Mouse (Mus musculus) limb, embryonic 15.5 days (tissue): ENCODE data around the gene Tmem203. TPM values are rescaled to one million over a fixed set of nuclear protein-coding genes. Genes with fewer than 3 reads are reported as not detected.
A peak's percentile ranks its signal among the peaks of the same experiment; 100 is the strongest.

ENCODE experiments used
- ATAC-seq: fragments of 200-750 bp; cut with Nextera tagmentation; 2 replicates; pipeline ENCODE4 v1.8.0; 2017; ENCODE audit warnings: low read depth, moderate TSS enrichment; ENCODE audit not compliant: insufficient number of reproducible peaks, low FRiP score, low TSS enrichment
- H3K27ac ChIP-seq: fragments of 300-500 bp; sonication (generic); 2 replicates; pipeline ENCODE4 v1.5.1; 2015; ENCODE audit warnings: moderate library complexity, mild to moderate bottlenecking, inconsistent platforms
- H3K27me3 ChIP-seq: fragments of 300-500 bp; sonication (generic); 2 replicates; pipeline ENCODE4 v1.6.1; 2015; ENCODE audit warnings: inconsistent platforms
- H3K36me3 ChIP-seq: fragments of 300-500 bp; sonication (generic); 2 replicates; pipeline ENCODE4 v1.6.1; 2015; ENCODE audit warnings: inconsistent platforms
- H3K4me1 ChIP-seq: fragments of 300-500 bp; sonication (generic); 2 replicates; pipeline ENCODE4 v1.6.1; 2015; ENCODE audit warnings: inconsistent platforms
- H3K4me2 ChIP-seq: fragments of 300-500 bp; sonication (generic); 2 replicates; pipeline ENCODE4 v1.6.1; 2015; ENCODE audit warnings: mild to moderate bottlenecking, inconsistent platforms
- H3K4me3 ChIP-seq: fragments of 300-500 bp; sonication (generic); 2 replicates; pipeline ENCODE4 v1.5.1; 2015; ENCODE audit warnings: mild to moderate bottlenecking, inconsistent platforms
- H3K9ac ChIP-seq: fragments of 300-500 bp; sonication (generic); 2 replicates; pipeline ENCODE4 v1.6.1; 2015; ENCODE audit warnings: inconsistent platforms
- H3K9me3 ChIP-seq: fragments of 300-500 bp; sonication (generic); 2 replicates; pipeline ENCODE4 v1.6.1; 2016; ENCODE audit warnings: inconsistent platforms
- WGBS: fragments of 180-500 bp; shearing (Covaris S2); methylation state at CpG from one replicate; pipeline ENCODE4 v1.1.7; 2015; 5-methylcytosine and 5-hydroxymethylcytosine counted together
- polyA plus RNA-seq: library from polyadenylated mRNA; unstranded; fragments of >200 nt; fragmentation: Nextera tagmentation; extraction: Ambion mirVana; gene quantifications from 2 replicates; pipeline ENCODE4 v1.2.1, GENCODE M21; 2015

Tmem203 gene
- 21.4 and 24.2 TPM in 2 replicates for polyA plus RNA-seq

DNA sequence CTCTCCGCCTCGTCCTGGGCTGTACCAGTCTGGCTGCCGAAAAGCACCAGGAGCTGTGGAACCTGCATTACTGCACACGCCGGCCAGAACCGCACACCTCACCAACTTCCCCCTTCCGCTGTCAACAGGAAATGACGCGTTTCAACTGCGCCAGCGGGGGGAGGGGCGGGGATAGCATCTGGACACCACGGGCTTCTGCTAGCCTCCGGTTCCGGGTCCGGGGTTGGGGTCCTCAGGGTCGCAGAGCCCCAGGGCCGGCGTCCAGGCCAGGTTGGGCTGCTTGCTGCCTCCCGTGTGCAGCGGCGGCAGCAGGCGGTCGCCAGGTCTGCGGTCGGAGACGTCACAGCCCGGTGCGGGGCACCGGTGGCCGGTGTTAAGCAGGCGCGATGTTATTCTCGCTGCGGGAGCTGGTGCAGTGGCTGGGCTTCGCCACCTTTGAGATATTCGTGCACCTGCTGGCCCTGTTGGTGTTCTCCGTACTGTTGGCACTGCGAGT lies at the start of gene Tmem203:
Gene Tmem203 (plus strand): TSS at position 156 of the 496 bp plus-strand sequence.
- Histone ChIP-seq H3K4me1 (peaks cover 16% of the 10 kb centered on the region), H3K4me2 (peak within 1 kb of the TSS; percentile 86), H3K27ac (peak within 1 kb of the TSS; percentile 86), H3K27me3 (no peaks in the 10 kb centered on the region), H3K9ac (peak within 1 kb of the TSS; percentile 72), H3K36me3 (peaks cover 16% of the 10 kb centered on the region), H3K4me3 (peak within 1 kb of the TSS; percentile 99), H3K9me3 (no peaks in the 10 kb centered on the region)
- peak; percentile 79 for ATAC-seq
- under 1% methylated on average over 39 of the region's 39 CpGs for WGBS

- Histone ChIP-seq H3K27ac (no peak overlapping the region), H3K9me3 (no peaks in the 10 kb centered on the region), H3K27me3 (no peaks in the 10 kb centered on the region), H3K9ac (no peak overlapping the region), H3K4me1 (peaks cover 19% of the 10 kb centered on the region), H3K4me2 (no peak overlapping the region), H3K4me3 (no peak overlapping the region), H3K36me3 (peaks cover 64% of the 10 kb centered on the region)
- ATAC-seq: no peak
- WGBS: 90% methylated on average over 1 of the region's 1 CpGs
Observed at GRCm38 (mm10) chr2:25207593-25207992, 47.6 kb upstream of the Tmem203 start.

DNA sequence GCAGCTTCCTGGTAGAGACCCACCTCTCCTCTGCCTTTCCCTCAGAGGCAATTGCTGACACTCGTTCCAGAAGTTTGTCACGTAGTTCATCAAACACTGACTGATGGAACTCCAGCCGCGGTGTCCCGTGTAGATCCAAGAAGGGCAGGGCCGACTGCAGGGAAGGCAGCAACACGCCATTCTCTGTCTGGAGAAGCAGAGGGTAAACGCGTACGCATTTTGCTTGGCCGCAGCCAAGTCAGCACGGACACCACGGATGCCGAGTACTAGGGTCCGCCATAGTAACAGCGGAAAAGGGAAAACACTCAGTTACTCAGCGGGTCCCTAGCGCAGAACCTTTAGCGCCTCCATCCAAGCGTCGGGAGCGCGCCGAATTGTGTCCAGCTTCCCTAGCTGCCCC lies 44.6 kb upstream of the Tmem203 start:
- WGBS: under 1% methylated on average over 24 of the region's 24 CpGs
- Histone ChIP-seq H3K4me2 (peak overlapping the region; percentile 59), H3K4me1 (peaks cover 19% of the 10 kb centered on the region), H3K9me3 (no peaks in the 10 kb centered on the region), H3K4me3 (peak overlapping the region; percentile 86), H3K36me3 (peaks cover 33% of the 10 kb centered on the region), H3K27ac (peak overlapping the region; percentile 93), H3K9ac (peak overlapping the region; percentile 80), H3K27me3 (0 out of 2 replicates have a peak, but pooled peaks cover 4% of the 10 kb centered on the region)
- ATAC-seq: no peak

DNA sequence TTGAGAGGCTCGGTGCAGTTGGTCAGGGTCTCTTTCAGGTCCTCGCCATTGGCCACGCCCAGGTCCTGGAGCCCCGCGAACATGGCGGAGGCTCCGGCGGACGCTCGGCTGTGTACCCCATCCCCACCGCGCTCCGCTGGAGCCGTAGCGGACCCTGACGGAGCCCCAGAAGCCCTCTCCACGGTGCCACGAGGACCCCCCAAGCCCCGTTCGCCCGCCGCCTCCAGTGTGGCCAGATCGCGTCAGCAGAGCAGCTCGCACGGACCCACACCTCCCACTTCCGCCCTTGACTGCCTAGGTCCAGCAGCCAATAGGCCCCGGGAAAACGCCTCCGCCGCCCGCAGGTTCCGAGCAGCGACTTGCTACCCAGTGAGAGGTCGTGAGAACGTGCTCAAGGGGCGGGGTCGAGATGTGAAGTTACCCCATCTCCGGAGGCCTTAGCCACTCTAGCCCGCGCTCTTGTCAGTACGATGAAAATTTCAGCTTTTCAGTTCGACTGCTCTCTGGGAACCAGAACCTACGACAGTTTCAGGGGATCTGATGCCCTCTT lies 44.0 kb upstream of the Tmem203 start, which contains the start of gene Nelfb:
Gene Nelfb (minus strand): TSS at position 369 of the 550 bp plus-strand sequence.
- Histone ChIP-seq H3K4me3 (peak within 1 kb of the TSS; percentile 86), H3K4me2 (peak within 1 kb of the TSS; percentile 59), H3K4me1 (peaks cover 19% of the 10 kb centered on the region), H3K36me3 (peaks cover 28% of the 10 kb centered on the region), H3K9me3 (no peaks in the 10 kb centered on the region), H3K27me3 (0 out of 2 replicates have a peak, but pooled peaks cover 4% of the 10 kb centered on the region), H3K9ac (peak within 1 kb of the TSS; percentile 80), H3K27ac (peak within 1 kb of the TSS; percentile 93)
- ATAC-seq: peak; percentile 86
- under 1% methylated on average over 44 of the region's 44 CpGs for WGBS

GRCm38 (mm10) chr2:25213266-25213865 lies 41.9 kb upstream of the Tmem203 start:
- Histone ChIP-seq H3K27ac (no peak overlapping the region), H3K4me3 (no peak overlapping the region), H3K27me3 (0 out of 2 replicates have a peak, but pooled peaks cover 4% of the 10 kb centered on the region), H3K36me3 (peaks cover 8% of the 10 kb centered on the region), H3K4me2 (no peak overlapping the region), H3K9ac (no peak overlapping the region), H3K9me3 (no peaks in the 10 kb centered on the region), H3K4me1 (peaks cover 19% of the 10 kb centered on the region)
- WGBS: 63% methylated on average over 23 of the region's 23 CpGs
- no peak for ATAC-seq

DNA sequence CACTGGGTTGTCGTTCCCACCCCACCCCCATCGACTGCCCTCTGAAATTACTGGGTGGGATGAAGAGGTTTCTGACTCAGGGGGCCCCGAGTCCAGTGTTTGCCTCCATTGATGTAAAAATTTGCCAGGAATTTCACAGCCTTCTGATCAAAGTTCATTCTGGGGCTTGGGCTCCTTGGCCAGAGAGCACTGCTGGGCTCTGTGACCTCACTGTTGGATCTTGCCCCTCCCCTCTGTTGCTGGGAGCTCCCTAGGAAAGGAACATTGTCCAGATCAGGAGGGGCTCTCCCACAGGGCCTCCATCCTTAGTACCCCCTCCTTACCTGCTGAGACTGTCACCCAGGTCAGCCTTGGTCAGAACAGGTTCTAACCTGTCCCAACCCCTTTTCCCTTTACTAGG lies 40.8 kb upstream of the Tmem203 start, which contains the start of gene Stpg3:
Gene Stpg3 (minus strand): TSS at position 194 of the 400 bp plus-strand sequence.
- no peak for ATAC-seq
- Histone ChIP-seq H3K4me1 (peaks cover 15% of the 10 kb centered on the region), H3K4me3 (no peak within 1 kb of the TSS), H3K9ac (no peak within 1 kb of the TSS), H3K4me2 (no peak within 1 kb of the TSS), H3K27me3 (0 out of 2 replicates have a peak, but pooled peaks cover 4% of the 10 kb centered on the region), H3K27ac (no peak within 1 kb of the TSS), H3K9me3 (no peaks in the 10 kb centered on the region), H3K36me3 (peaks cover 4% of the 10 kb centered on the region; the same call in 1 of the 2 replicates)
- 65% methylated on average over 3 of the region's 3 CpGs for WGBS

- Histone ChIP-seq H3K4me1 (no peaks in the 10 kb centered on the region), H3K4me2 (no peak overlapping the region), H3K4me3 (no peak overlapping the region), H3K27ac (no peak overlapping the region), H3K9ac (no peak overlapping the region), H3K9me3 (no peaks in the 10 kb centered on the region), H3K27me3 (0 out of 2 replicates have a peak, but pooled peaks cover 4% of the 10 kb centered on the region), H3K36me3 (peaks cover 11% of the 10 kb centered on the region)
- 59% methylated on average over 2 of the region's 2 CpGs for WGBS
- ATAC-seq: no peak
Observed at GRCm38 (mm10) chr2:25217666-25218065, 37.6 kb upstream of the Tmem203 start.

GRCm38 (mm10) chr2:25218445-25218844 lies 36.8 kb upstream of the Tmem203 start, which contains the start of gene Fam166a:
Gene Fam166a (plus strand): TSS chr2:25218745.
- Histone ChIP-seq H3K4me3 (no peak within 1 kb of the TSS), H3K27me3 (0 out of 2 replicates have a peak, but pooled peaks cover 4% of the 10 kb centered on the region), H3K27ac (no peak within 1 kb of the TSS), H3K9me3 (no peaks in the 10 kb centered on the region), H3K4me1 (peaks cover 3% of the 10 kb centered on the region), H3K4me2 (no peak within 1 kb of the TSS), H3K9ac (no peak within 1 kb of the TSS), H3K36me3 (peaks cover 11% of the 10 kb centered on the region)
- no peak for ATAC-seq

DNA sequence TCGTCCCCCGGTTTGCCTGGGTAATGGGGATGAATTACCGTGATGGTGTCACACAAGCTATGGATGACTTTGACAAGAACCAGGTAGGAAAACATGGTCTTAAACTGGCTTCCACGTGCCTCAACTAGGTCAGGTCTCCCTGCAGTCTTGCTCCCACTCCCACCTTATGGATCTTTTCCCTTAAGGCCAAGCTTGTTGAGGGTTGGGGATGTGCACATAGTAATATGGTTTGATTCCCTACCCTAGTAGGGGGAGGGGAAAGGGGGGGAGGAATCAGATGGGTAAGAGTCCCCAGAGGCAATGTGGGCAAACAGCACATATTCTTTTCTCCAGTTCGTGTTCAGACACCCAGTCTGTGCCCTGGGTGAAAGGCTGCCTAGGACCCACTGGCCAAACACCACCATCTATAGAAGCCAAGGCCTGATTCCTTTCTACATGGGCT lies 33.9 kb upstream of the Tmem203 start:
- Histone ChIP-seq H3K36me3 (peaks cover 11% of the 10 kb centered on the region), H3K9me3 (no peaks in the 10 kb centered on the region), H3K27me3 (no peaks in the 10 kb centered on the region), H3K9ac (no peak overlapping the region), H3K4me2 (no peak overlapping the region), H3K4me3 (no peak overlapping the region), H3K4me1 (peaks cover 16% of the 10 kb centered on the region), H3K27ac (no peak overlapping the region)
- no peak for ATAC-seq
- 70% methylated on average over 5 of the region's 5 CpGs for WGBS

- H3K9me3 ChIP-seq: no peaks in the 10 kb centered on the region
- H3K27me3 ChIP-seq: no peaks in the 10 kb centered on the region
- peak overlapping the region; percentile 86 for H3K4me2 ChIP-seq
- peaks cover 24% of the 10 kb centered on the region for H3K4me1 ChIP-seq
- peak overlapping the region; percentile 94 for H3K4me3 ChIP-seq
- H3K9ac ChIP-seq: peak overlapping the region; percentile 93
- H3K27ac ChIP-seq: peak overlapping the region; percentile 95
- H3K36me3 ChIP-seq: peaks cover 11% of the 10 kb centered on the region
- WGBS: under 1% methylated on average over 48 of the region's 53 CpGs
- ATAC-seq: 0 out of 2 replicates have a peak, but pooled peaks have one; percentile 2
Observed at GRCm38 (mm10) chr2:25223681-25224491, 31.4 kb upstream of the Tmem203 start.

DNA sequence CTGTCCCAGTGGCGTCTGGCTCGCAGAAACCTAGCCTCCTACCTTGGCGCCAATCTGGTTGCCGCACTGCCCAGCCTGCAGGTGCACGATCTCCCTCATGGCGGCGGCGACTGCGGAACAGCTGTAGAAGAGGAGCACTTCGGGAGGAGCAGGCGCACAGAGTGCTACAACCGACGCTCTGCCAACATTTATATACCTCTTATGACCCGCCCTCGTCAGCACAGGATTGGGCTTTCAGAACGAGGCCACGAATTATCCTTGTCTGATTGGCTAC lies 30.8 kb upstream of the Tmem203 start, which contains the start of gene Tubb4b:
Gene Tubb4b (minus strand): TSS at position 211 of the 274 bp plus-strand sequence.
- Histone ChIP-seq H3K4me3 (peak within 1 kb of the TSS; percentile 94), H3K36me3 (peaks cover 11% of the 10 kb centered on the region), H3K9me3 (no peaks in the 10 kb centered on the region), H3K4me2 (peak within 1 kb of the TSS; percentile 86), H3K27ac (peak within 1 kb of the TSS; percentile 98), H3K27me3 (no peaks in the 10 kb centered on the region), H3K9ac (peak within 1 kb of the TSS; percentile 93), H3K4me1 (peaks cover 27% of the 10 kb centered on the region)
- 0% methylated on average over 17 of the region's 17 CpGs for WGBS
- no peak for ATAC-seq
